Mouse (Mus musculus) adrenal gland, adult 10 weeks (tissue): ENCODE data around the gene Hbb-y. TPM values are rescaled to one million over a fixed set of nuclear protein-coding genes. Genes with fewer than 3 reads are reported as not detected.

Experiments used
- polyA plus RNA-seq: library from polyadenylated mRNA; stranded (reverse); fragments of 350-450 nt; fragmentation: Illumina TruSeq; extraction: RNeasy Lipid Tissue Mini Kit (QIAGEN cat#74804); gene quantifications from one replicate; pipeline ENCODE4 v1.2.3, GENCODE M21; 2014; ENCODE audit warnings: low read depth, low replicate concordance

Gene Hbb-y
- polyA plus RNA-seq: not detected

GRCm38 (mm10) chr7:103853090-103853489 lies at the start of gene Hbb-y:
TSS of gene Hbb-y (minus strand) at chr7:103853216.

GRCm38 (mm10) chr7:103894385-103894784 lies 41.4 kb upstream of the Hbb-y start, which contains the start of gene Olfr64:
TSS of gene Olfr64 (minus strand) at chr7:103894485.

GRCm38 (mm10) chr7:103886152-103886551 lies 33.1 kb upstream of the Hbb-y start, which contains the start of gene Olfr66:
TSS of gene Olfr66 (minus strand) at chr7:103886252.

GRCm38 (mm10) chr7:103843034-103843433 lies 10.0 kb downstream of the Hbb-y start, which contains the start of gene Hbb-bh1:
TSS of gene Hbb-bh1 (minus strand) at chr7:103843164.

GRCm38 (mm10) chr7:103840268-103840667 lies 12.7 kb downstream of the Hbb-y start, which contains the start of gene Hbb-bh2:
TSS of gene Hbb-bh2 (minus strand) at chr7:103840520.

GRCm38 (mm10) chr7:103827808-103828207 lies 25.2 kb downstream of the Hbb-y start, which contains the start of gene Hbb-bs:
TSS of gene Hbb-bs (minus strand) at chr7:103828096.

GRCm38 (mm10) chr7:103813766-103814165 lies 39.2 kb downstream of the Hbb-y start, which contains the start of gene Hbb-bt:
TSS of gene Hbb-bt (minus strand) at chr7:103813996.

Other genes with a start within 250 kb of the Hbb-y start
- not detected for gene Olfr620, start 240.7 kb downstream of the Hbb-y start, polyA plus RNA-seq
- gene Olfr622, start 210.5 kb downstream of the Hbb-y start, polyA plus RNA-seq: not detected
- gene Olfr623, start 189.5 kb downstream of the Hbb-y start, polyA plus RNA-seq: not detected
- gene Olfr624, start 182.0 kb downstream of the Hbb-y start, polyA plus RNA-seq: 0.12 TPM
- not detected for gene Olfr625-ps1, start 170.5 kb downstream of the Hbb-y start, polyA plus RNA-seq
- gene Olfr243, start 138.5 kb downstream of the Hbb-y start, polyA plus RNA-seq: not detected
- not detected for gene Olfr628, start 122.8 kb downstream of the Hbb-y start, polyA plus RNA-seq
- gene Olfr629, start 108.3 kb downstream of the Hbb-y start, polyA plus RNA-seq: not detected
- gene Olfr630, start 95.9 kb downstream of the Hbb-y start, polyA plus RNA-seq: not detected
- not detected for gene Olfr69, start 81.6 kb downstream of the Hbb-y start, polyA plus RNA-seq
- gene Olfr68, start 73.5 kb downstream of the Hbb-y start, polyA plus RNA-seq: not detected
- not detected for gene Olfr67, start 61.4 kb downstream of the Hbb-y start, polyA plus RNA-seq
- gene Hbb-bt, start 39.2 kb downstream of the Hbb-y start, polyA plus RNA-seq: 7.8 TPM
- gene Hbb-bs, start 25.1 kb downstream of the Hbb-y start, polyA plus RNA-seq: 111 TPM
- gene Hbb-bh2, start 12.7 kb downstream of the Hbb-y start, polyA plus RNA-seq: not detected
- not detected for gene Hbb-bh1, start 10.1 kb downstream of the Hbb-y start, polyA plus RNA-seq
- not detected for gene Olfr66, start 33.0 kb upstream of the Hbb-y start, polyA plus RNA-seq
- not detected for gene Olfr64, start 41.3 kb upstream of the Hbb-y start, polyA plus RNA-seq
- gene Olfr65, start 50.3 kb upstream of the Hbb-y start, polyA plus RNA-seq: not detected
- gene Olfr631, start 75.6 kb upstream of the Hbb-y start, polyA plus RNA-seq: not detected
- gene Olfr632, start 81.1 kb upstream of the Hbb-y start, polyA plus RNA-seq: not detected
- gene Olfr633, start 91.2 kb upstream of the Hbb-y start, polyA plus RNA-seq: not detected
- gene Olfr635, start 117.9 kb upstream of the Hbb-y start, polyA plus RNA-seq: not detected
- gene Olfr638, start 145.5 kb upstream of the Hbb-y start, polyA plus RNA-seq: not detected
- gene Olfr639, start 164.1 kb upstream of the Hbb-y start, polyA plus RNA-seq: not detected
- gene Olfr640, start 172.4 kb upstream of the Hbb-y start, polyA plus RNA-seq: not detected
- not detected for gene Olfr641, start 182.2 kb upstream of the Hbb-y start, polyA plus RNA-seq
- not detected for gene Olfr642, start 199.4 kb upstream of the Hbb-y start, polyA plus RNA-seq
- not detected for gene 4930516K23Rik, start 208.2 kb upstream of the Hbb-y start, polyA plus RNA-seq
- not detected for gene Olfr644, start 218.7 kb upstream of the Hbb-y start, polyA plus RNA-seq
- not detected for gene Olfr645, start 232.2 kb upstream of the Hbb-y start, polyA plus RNA-seq